Mouse (Mus musculus) lung, adult 2 months (tissue): Measurements from ENCODE around the gene Rmdn2.

Experiments used
- CTCF ChIP-seq: fragments of 200-500 bp; IDR thresholded peaks from 2 replicates; pipeline ENCODE4 v1.5.1; 2011; ENCODE audit warnings: mild to moderate bottlenecking, low read length, control low read depth; ENCODE audit not compliant: insufficient read depth
- POLR2A ChIP-seq: fragments of 200-500 bp; IDR thresholded peaks from 2 replicates; pipeline ENCODE4 v1.6.1; 2011; ENCODE audit warnings: low read depth, mild to moderate bottlenecking, control low read depth, low read length, borderline replicate concordance; ENCODE audit errors: extremely low read depth

GRCm38 (mm10) chr17:79728585-79729503 is 117.2 kb downstream of the Rmdn2 start:
- TF ChIP-seq POLR2A, result no peak
- TF ChIP-seq CTCF, result no peak
